Mouse (Mus musculus) neural tube, embryonic 14.5 days (tissue): Measurements from ENCODE around the gene Clcnka. TPM values are rescaled to one million over a fixed set of nuclear protein-coding genes. Genes with fewer than 3 reads are reported as not detected.

Experiments
- ATAC-seq: fragments of 200-750 bp; cut with Nextera tagmentation; 2 replicates; pipeline ENCODE4 v1.8.0; 2017; ENCODE audit warnings: low read depth, mild to moderate bottlenecking, moderate TSS enrichment, moderate library complexity
- H3K27ac ChIP-seq: fragments of 300-500 bp; sonication (generic); 2 replicates; pipeline ENCODE4 v1.5.1; 2014; ENCODE audit warnings: low read depth, mild to moderate bottlenecking, control low read depth, low read length, moderate library complexity, mixed read lengths
- H3K27me3 ChIP-seq: fragments of 300-500 bp; sonication (generic); 2 replicates; pipeline ENCODE4 v1.6.1; 2014; ENCODE audit warnings: low read length; ENCODE audit not compliant: control insufficient read depth, insufficient read depth
- H3K36me3 ChIP-seq: fragments of 300-500 bp; sonication (generic); 2 replicates; pipeline ENCODE4 v1.6.1; 2014; ENCODE audit warnings: low read length, mixed read lengths; ENCODE audit not compliant: control insufficient read depth, insufficient read depth
- H3K4me1 ChIP-seq: fragments of 300-500 bp; sonication (generic); 2 replicates; pipeline ENCODE4 v1.6.1; 2014; ENCODE audit warnings: low read length; ENCODE audit not compliant: control insufficient read depth, insufficient read depth
- H3K4me2 ChIP-seq: fragments of 300-500 bp; sonication (generic); 2 replicates; pipeline ENCODE4 v1.6.1; 2014; ENCODE audit warnings: mild to moderate bottlenecking, low read depth, low read length, control low read depth
- H3K4me3 ChIP-seq: fragments of 300-500 bp; sonication (generic); 2 replicates; pipeline ENCODE4 v1.5.1; 2014; ENCODE audit warnings: low read depth, low read length, control low read depth, mixed read lengths
- H3K9ac ChIP-seq: fragments of 300-500 bp; sonication (generic); replicated peaks from 2 replicates; pipeline ENCODE4 v1.6.1; 2014; ENCODE audit warnings: low read depth, mild to moderate bottlenecking, control low read depth, low read length, mixed read lengths
- H3K9me3 ChIP-seq: fragments of 300-500 bp; sonication (generic); 2 replicates; pipeline ENCODE4 v1.6.1; 2016; ENCODE audit warnings: low read length; ENCODE audit not compliant: control insufficient read depth
- WGBS: fragments of 180-500 bp; shearing (Covaris S2); extraction: QIAGEN DNeasy Blood & Tissue Kit; methylation state at CpG from one replicate; pipeline ENCODE4 v1.1.7; 2014; 5-methylcytosine and 5-hydroxymethylcytosine counted together
- polyA plus RNA-seq: library from polyadenylated mRNA; unstranded; fragments of >200 nt; fragmentation: Nextera tagmentation; extraction: Ambion mirVana; gene quantifications from 2 replicates; pipeline ENCODE4 v1.2.1, GENCODE M21; 2014

The Clcnka gene
- polyA plus RNA-seq, 1 experiment from 2014 or later: 0.33 TPM

DNA sequence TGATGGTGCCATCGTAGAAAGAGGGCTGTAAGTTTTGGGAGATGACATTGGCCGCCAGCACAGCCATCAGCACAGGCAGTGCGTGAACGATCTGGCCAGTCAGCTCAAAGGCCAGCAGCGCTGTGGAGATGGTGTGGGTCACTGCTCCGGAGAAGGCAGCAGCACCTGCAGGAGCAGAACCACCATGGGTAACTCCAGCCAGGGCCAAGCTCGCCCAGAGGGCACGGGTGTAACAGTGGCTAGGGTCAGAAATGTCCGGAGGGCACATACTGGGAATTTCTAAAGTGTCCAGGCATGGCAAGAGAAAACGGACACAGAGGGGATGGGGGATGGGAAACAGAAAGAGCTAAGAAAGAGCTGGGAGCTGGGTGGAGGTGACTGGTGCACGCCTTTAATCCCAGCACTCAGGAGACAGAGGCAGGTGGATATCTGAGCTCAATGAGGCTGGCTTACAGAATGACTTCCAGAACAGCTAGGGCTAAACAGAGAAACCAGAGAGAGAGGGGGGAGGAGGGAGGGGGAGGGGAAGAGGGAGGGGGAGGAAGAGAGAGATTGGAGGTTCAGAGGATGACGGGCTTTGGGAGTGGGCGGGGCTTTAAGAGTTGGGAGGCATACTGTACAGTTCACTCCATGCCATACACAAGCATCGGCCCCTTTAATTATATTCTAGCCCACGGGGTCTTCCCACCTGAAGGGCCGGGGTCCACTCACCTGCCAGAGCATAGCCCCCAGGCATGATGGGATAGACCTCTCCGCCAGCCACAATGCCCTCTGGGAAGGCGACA is 9.0 kb downstream of the Clcnka start:
- Histone ChIP-seq H3K27ac (no peak overlapping the region), H3K36me3 (no peaks in the 10 kb centered on the region), H3K4me1 (no peaks in the 10 kb centered on the region), H3K9me3 (no peaks in the 10 kb centered on the region), H3K9ac (no peak overlapping the region), H3K4me2 (no peak overlapping the region), H3K4me3 (no peak overlapping the region), H3K27me3 (no peaks in the 10 kb centered on the region)
- 76% methylated on average over 18 of the region's 18 CpGs for WGBS
- no peak for ATAC-seq

DNA sequence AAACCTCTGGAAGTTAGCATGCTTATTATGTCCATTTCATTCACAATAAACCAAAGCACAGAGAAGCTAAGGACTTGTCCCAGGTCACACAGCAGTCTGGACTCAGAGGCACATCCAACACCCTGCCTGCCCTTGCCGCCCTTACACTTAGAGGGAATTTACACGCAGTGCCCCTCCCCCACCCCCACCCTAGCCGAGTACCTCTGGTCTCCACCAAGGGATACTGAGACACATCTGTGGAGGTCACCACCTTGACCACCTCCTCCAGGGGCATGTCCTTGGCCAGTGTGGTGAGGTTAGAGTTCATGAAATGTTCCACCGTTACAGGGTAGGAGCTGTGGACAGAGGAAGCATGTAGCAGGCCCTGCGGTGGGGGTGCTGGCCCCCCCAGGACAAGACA is 10.6 kb downstream of the Clcnka start:
- no peaks in the 10 kb centered on the region for H3K36me3 ChIP-seq
- no peak overlapping the region for H3K4me3 ChIP-seq
- H3K4me1 ChIP-seq: no peaks in the 10 kb centered on the region
- H3K9ac ChIP-seq: no peak overlapping the region
- ATAC-seq: no peak
- no peak overlapping the region for H3K27ac ChIP-seq
- no peak overlapping the region for H3K4me2 ChIP-seq
- peaks cover 9% of the 10 kb centered on the region; the same call in 1 of the 2 replicates for H3K27me3 ChIP-seq
- 69% methylated on average over 5 of the region's 5 CpGs for WGBS
- no peaks in the 10 kb centered on the region for H3K9me3 ChIP-seq

- no peak overlapping the region for H3K4me3 ChIP-seq
- H3K9me3 ChIP-seq: no peaks in the 10 kb centered on the region
- no peaks in the 10 kb centered on the region; the same call in 1 of the 2 replicates for H3K4me1 ChIP-seq
- no peak overlapping the region for H3K4me2 ChIP-seq
- H3K27me3 ChIP-seq: peaks cover 11% of the 10 kb centered on the region; the same call in 1 of the 2 replicates
- no peaks in the 10 kb centered on the region for H3K36me3 ChIP-seq
- ATAC-seq: no peak
- 22% methylated on average over 5 of the region's 5 CpGs for WGBS
- no peak overlapping the region for H3K27ac ChIP-seq
- no peak overlapping the region for H3K9ac ChIP-seq
Measured at GRCm38 (mm10) chr4:141387093-141387784, 11.3 kb downstream of the Clcnka start.

DNA sequence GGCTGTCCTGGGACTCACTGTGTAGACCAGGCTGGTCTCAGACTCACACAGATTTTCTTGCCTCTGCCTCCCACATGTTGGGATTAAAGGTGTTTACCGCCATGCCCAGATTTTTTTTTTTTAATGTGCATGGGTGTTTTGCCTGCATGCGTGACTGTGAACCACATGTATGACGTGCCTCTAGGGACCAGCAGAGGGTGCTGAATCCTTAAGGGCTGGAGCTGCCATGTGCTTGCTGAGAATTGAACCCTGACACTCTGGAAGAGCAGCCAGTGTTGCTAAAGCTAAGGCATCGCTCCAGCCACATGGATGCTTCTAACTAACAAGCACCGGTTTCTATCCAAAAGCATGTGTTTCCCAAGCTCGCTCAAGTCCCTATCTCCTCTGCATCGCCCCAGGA is 12.4 kb downstream of the Clcnka start:
- H3K4me3 ChIP-seq: no peak overlapping the region
- no peaks in the 10 kb centered on the region for H3K9me3 ChIP-seq
- 76% methylated on average over 7 of the region's 7 CpGs for WGBS

GRCm38 (mm10) chr4:141385275-141385674 is 13.2 kb downstream of the Clcnka start:
- 0% methylated on average over 7 of the region's 7 CpGs for WGBS
- H3K4me2 ChIP-seq: no peak overlapping the region
- no peak for ATAC-seq

More for the DNA sequence above, 12.4 kb downstream of the Clcnka start:
- H3K27ac ChIP-seq: no peak overlapping the region
- ATAC-seq: no peak
- no peaks in the 10 kb centered on the region for H3K36me3 ChIP-seq
- H3K4me1 ChIP-seq: no peaks in the 10 kb centered on the region; the same call in 1 of the 2 replicates
- no peak overlapping the region for H3K9ac ChIP-seq
- H3K4me2 ChIP-seq: no peak overlapping the region
- peaks cover 15% of the 10 kb centered on the region; the same call in 1 of the 2 replicates for H3K27me3 ChIP-seq

GRCm38 (mm10) chr4:141382406-141382805 is 16.1 kb downstream of the Clcnka start:
- H3K4me3 ChIP-seq: 0 out of 2 replicates have a peak overlapping the region, but pooled peaks have one; percentile 16
- H3K36me3 ChIP-seq: no peaks in the 10 kb centered on the region
- H3K27ac ChIP-seq: no peak overlapping the region
- H3K4me1 ChIP-seq: no peaks in the 10 kb centered on the region; the same call in 1 of the 2 replicates
- 0 out of 2 replicates have a peak overlapping the region, but pooled peaks have one; percentile 32 for H3K9ac ChIP-seq
- ATAC-seq: no peak
- H3K4me2 ChIP-seq: peak overlapping the region; percentile 42
- no peaks in the 10 kb centered on the region for H3K9me3 ChIP-seq
- H3K27me3 ChIP-seq: peaks cover 15% of the 10 kb centered on the region; the same call in 1 of the 2 replicates
- WGBS: 3% methylated on average over 23 of the region's 25 CpGs

More at GRCm38 (mm10) chr4:141385275-141385674, 13.2 kb downstream of the Clcnka start:
- no peaks in the 10 kb centered on the region for H3K36me3 ChIP-seq
- H3K9ac ChIP-seq: no peak overlapping the region
- H3K27ac ChIP-seq: no peak overlapping the region
- no peaks in the 10 kb centered on the region; the same call in 1 of the 2 replicates for H3K4me1 ChIP-seq
- H3K9me3 ChIP-seq: no peaks in the 10 kb centered on the region
- H3K4me3 ChIP-seq: no peak overlapping the region
- H3K27me3 ChIP-seq: peaks cover 15% of the 10 kb centered on the region; the same call in 1 of the 2 replicates

DNA sequence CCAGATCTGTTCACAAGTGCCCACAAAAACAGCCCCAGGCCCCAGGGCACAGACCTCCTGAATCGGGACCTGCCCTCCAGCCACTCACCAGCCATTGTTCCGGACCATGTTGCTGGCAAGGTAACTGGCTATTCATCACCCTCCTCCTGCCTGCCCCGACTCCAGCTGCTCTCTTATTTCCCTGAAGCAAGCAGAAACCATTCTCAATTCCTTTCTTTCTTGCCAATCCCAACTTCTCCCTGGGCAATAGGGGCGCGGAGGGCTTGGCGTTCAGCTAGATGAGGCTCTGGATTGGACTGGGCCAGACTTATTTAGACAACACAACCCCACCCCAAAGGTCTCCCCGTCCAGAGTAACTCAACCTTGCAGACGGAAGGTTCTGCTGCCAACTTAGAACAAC is 18.9 kb downstream of the Clcnka start:
- ATAC-seq: no peak

DNA sequence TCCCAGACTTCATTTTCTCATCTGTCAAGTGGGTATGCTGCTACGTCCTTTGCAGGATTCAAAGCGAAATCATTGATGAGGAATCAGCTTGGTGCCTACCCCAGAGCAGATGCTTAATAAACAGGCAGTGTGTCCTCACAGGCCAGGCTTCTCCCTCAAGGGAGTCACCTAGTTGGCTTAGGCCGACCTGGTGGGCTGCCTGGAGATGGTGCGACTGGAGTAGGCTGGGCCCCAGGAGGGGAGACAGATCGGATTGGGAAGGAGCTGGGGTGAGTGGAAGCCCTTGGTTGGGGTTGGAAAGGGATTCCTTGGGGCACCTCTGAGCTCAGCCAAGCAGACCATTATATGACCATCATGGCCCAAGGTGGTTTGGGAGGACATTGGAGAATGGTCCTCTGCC is 26.1 kb downstream of the Clcnka start:
- 97% methylated on average over 5 of the region's 5 CpGs for WGBS
- no peak overlapping the region for H3K4me3 ChIP-seq
- no peak overlapping the region for H3K27ac ChIP-seq
- H3K9me3 ChIP-seq: no peaks in the 10 kb centered on the region
- no peaks in the 10 kb centered on the region for H3K36me3 ChIP-seq
- H3K9ac ChIP-seq: no peak overlapping the region
- H3K27me3 ChIP-seq: peaks cover 2% of the 10 kb centered on the region; the same call in 1 of the 2 replicates
- no peak overlapping the region for H3K4me2 ChIP-seq
- no peaks in the 10 kb centered on the region for H3K4me1 ChIP-seq
- ATAC-seq: no peak

More for the DNA sequence above, 18.9 kb downstream of the Clcnka start:
- Histone ChIP-seq H3K9me3 (no peaks in the 10 kb centered on the region), H3K36me3 (no peaks in the 10 kb centered on the region), H3K27ac (no peak overlapping the region), H3K4me2 (no peak overlapping the region), H3K27me3 (peaks cover 15% of the 10 kb centered on the region; the same call in 1 of the 2 replicates), H3K9ac (no peak overlapping the region), H3K4me1 (no peaks in the 10 kb centered on the region; the same call in 1 of the 2 replicates), H3K4me3 (no peak overlapping the region)
- WGBS: 32% methylated on average over 8 of the region's 8 CpGs
